Mouse (Mus musculus) embryonic stem cell, embryonic (primary cell): Measurements from ENCODE around the gene Timm44.

Source experiments
- CTCF ChIA-PET, 4 experiments: fragments of 300-600 bp in 2 of 4; fragments of 350-600 bp in 2 of 4; sonication (Branson Sonifier 250); formaldehyde crosslinking; loops; one replicate each; lab custom pipeline; 2022; ENCODE audit warnings: inconsistent platforms in 2 of 4; lab: Charles Lee
- POLR2A ChIA-PET, 4 experiments: fragments of 300-600 bp in 2 of 4; fragments of 350-600 bp in 2 of 4; sonication (Branson Sonifier 250); formaldehyde crosslinking; loops; one replicate each; lab custom pipeline; 2022; ENCODE audit warnings: antibody characterized with exemption in 4 of 4, inconsistent platforms in 1 of 4; lab: Charles Lee

The Timm44 gene

DNA sequence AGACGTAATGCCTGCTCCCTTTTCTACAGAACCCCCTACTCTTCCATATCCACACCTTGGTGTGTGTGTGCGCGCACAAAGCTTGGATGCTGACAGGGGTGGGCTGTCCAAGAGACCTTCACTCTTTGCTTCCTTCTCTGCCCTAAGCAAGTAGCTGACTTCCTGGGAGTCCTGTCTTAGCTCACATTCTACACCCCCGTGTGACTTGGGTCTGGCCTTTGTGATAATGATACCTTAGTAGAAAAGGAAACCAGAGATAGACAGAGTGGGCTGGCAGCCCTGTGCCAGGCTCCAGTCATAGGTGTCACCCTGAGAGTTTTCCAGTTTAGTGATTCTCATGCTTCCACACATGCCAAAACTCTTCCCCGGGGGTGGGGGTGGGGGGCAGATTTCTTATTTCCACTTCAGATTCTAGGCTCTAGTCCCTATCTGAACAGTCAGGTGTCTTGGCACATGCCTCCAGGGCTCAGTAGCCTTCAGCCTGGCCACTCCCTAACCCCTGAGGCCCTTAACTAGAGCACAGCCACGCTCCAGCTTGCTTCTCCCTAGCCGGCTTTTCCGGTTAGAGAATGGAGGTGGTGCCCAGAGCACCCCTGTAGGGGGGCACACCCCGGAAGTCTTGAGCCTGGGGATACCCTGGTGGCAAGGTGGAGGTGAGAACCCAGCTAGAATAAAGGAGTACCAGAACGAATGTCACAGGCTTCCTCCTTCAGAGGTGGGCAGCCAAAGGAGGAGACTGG lies 44.9 kb downstream of the Timm44 start:
- CTCF ChIA-PET = interaction anchor here in 2 of 4 experiments (0.9 to 1.4 kb wide), 4 partner anchors 24 to 38 kb away, joined by 4 to 7 read pairs (median 4); no protein-coding TSS in a partner anchor

DNA sequence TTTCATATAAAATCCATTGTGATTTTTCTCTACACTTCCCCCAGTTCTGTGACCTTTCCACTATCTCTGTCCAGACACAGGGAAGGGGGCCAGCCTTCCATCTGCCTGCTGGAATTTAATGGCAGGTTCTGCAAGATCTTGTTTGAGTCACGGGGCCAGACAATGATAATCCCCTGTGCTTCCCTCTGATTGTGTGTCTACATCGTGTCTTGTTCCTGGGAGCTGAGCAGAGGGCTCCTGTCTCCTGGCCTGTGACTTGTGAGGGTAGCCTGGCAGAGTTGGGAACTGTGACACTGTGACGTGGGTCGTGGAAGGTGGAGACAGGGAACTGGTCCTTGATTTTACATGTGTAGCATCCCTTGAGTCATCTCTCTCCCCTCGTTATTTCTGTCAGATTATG lies 45.9 kb downstream of the Timm44 start:
- CTCF ChIA-PET = interaction anchor here in 1 of 4 experiments (1.1 kb wide), 1 partner anchor 23 kb away, joined by 4 read pairs; no protein-coding TSS in a partner anchor
- POLR2A ChIA-PET = interaction anchor here in 2 of 4 experiments (0.7 to 4.9 kb wide), 7 partner anchors 8 to 384 kb away, joined by 3 to 47 read pairs (median 3); partner anchors contain the start of genes Gm49320 (in 1 of the 2) and Map2k7 (in 1 of the 2)

More for the DNA sequence above, 44.9 kb downstream of the Timm44 start:
- POLR2A ChIA-PET = interaction anchor here in 2 of 4 experiments (0.8 to 4.0 kb wide), 10 partner anchors 10 to 383 kb away, joined by 3 to 11 read pairs (median 3); partner anchors contain the start of gene Prr36 (in 1 of the 2)

DNA sequence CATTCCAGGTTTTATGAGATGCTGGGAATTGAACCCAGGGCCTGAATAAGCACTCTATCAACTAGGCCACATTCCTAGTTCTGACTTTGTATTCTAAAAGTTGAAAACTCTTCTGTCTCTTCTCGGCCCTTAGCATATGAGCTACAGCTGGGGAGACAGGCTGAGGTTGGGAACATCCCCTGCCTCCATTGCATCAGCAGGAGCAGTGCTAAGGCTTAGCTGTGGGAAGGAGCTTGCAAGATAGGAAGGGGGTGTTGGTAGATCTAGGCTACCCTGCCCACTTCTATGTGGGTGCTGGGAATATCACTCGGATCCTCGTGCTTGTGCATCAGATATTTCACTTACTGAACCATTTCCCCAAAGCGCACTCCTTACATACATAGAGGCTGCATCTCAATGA lies 47.8 kb downstream of the Timm44 start:
- CTCF ChIA-PET = interaction anchor here in 3 of 4 experiments (0.7 to 2.2 kb wide), 6 partner anchors 11 to 35 kb away, joined by 3 to 6 read pairs (median 4); partner anchors contain the start of gene Prr36 (in 1 of the 3)
- POLR2A ChIA-PET = interaction anchor here (0.8 to 4.9 kb wide), 16 partner anchors 9 to 120 kb away, joined by 3 to 47 read pairs (median 4); partner anchors contain the start of genes Gm49320 (in 3 of the 4), Map2k7 (in 3 of the 4) and Prr36 (in 2 of the 4)

DNA sequence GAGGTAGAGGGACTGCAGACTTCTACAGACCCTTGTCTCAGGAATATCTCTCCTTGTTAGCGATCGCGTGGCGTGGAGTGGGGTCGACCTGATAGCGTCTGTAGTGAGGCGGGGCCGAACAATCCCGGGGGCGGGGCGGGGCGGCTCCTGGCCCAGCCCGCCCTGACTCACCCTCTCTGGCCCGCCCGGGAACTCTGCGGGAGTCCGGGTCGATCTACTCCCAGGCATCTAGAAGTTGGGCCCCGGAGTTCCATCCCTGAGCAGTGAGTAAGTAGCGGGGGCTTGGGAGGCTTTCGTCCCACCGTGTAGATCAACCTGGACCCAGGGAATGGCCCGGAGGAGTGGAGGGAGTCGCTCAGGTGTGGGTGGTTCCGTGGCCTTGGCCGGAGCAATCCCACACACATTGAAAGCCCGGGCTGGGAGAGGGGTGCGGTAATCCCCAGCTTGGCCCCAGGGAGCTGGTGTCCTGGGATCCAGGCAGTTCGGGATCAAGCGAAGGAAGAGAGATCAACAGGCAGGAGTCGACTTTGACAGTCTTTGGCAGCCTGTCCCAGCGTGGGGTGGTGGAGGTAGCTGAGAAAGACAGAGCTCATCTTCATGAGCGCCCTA lies 48.9 kb downstream of the Timm44 start, which contains the start of gene Lrrc8e:
Lrrc8e (plus strand) TSS at position 89 of the 609 bp plus-strand sequence.
- ChIA-PET POLR2A (interaction anchor here (0.5 to 4.9 kb wide), 19 partner anchors 10 to 649 kb away, joined by 3 to 47 read pairs (median 4); partner anchors contain the start of genes Gm49320 (in 3 of the 4), Map2k7 (in 3 of the 4) and Prr36 (in 2 of the 4)), CTCF (interaction anchor here in 2 of 4 experiments (0.7 to 2.2 kb wide), 6 partner anchors 9 to 34 kb away, joined by 3 to 6 read pairs (median 4); partner anchors contain the start of genes Map2k7 (in 1 of the 2) and Prr36 (in 1 of the 2))

DNA sequence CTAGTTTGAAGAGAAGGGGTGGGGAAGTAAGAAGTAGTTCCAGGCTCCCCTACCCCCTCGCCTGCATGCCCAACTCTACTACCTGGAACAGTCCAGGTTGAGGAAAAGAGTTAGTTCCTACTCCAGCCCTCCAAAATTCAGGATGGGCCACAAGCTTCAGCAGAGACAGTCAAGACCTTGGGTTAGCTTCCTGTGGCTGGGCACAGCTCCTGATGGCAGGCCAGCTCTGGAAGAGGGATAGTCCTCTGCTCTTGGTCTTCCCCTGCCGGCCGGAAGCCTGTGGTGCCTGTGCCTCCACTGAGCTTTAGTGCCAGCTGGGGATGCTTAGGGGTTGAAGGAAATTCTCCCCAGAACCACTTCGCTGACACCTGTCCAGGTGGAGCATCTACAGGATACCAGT lies 49.4 kb downstream of the Timm44 start:
- ChIA-PET CTCF (interaction anchor here in 1 of 4 experiments (1.6 to 2.2 kb wide), 2 partner anchors 9 to 24 kb away, joined by 4 to 6 read pairs; partner anchors contain the start of gene Prr36), POLR2A (interaction anchor here (0.9 to 4.9 kb wide), 7 partner anchors 9 to 21 kb away, joined by 3 to 47 read pairs (median 5); partner anchors contain the start of genes Gm49320 (in 3 of the 4), Map2k7 (in 3 of the 4) and Prr36 (in 1 of the 4))

DNA sequence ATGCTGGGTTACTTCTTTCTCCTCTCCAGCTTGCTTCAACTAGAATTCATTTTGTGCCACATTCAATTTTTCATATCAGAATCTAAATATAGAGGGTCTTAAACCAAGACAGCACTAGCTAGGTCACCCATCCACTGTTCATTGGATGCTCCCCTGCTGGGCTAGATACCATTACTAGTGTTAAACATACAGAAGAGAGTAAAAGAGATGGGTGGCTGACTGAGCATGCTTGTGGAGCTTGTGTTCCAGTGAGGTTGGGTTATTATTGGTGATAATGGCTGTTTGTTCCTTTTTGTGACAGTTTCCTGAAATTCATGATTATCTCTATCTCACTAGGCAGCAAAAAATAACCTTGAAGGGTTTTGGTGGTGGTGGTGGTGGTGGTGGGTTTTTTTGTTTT lies 53.7 kb downstream of the Timm44 start:
- ChIA-PET POLR2A (interaction anchor here in 1 of 4 experiments (1.0 to 2.5 kb wide), 2 partner anchors 9 to 13 kb away, joined by 5 to 11 read pairs; no protein-coding TSS in a partner anchor), CTCF (interaction anchor here in 1 of 4 experiments (1.7 kb wide), 1 partner anchor 29 kb away, joined by 6 read pairs; no protein-coding TSS in a partner anchor)

DNA sequence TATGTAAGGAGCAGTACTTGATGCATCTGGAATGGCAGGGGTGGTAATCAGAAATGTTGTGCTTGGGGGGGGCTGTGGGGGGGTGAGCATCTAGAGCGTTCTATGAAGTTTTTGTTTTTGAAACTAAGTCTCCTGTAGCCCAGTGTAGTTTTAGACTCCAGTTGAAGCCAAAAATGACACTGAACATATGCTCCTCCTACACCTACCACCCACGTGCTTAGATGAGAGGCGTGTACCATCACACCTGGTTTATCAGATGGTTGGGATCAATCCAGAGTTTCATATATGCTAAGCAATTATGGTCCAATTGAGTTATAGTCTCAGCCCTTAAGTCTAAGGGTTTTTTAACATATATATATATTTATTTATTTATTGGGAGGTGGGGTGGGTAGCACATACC lies 56.1 kb downstream of the Timm44 start:
- ChIA-PET CTCF (interaction anchor here in 1 of 4 experiments (1.7 kb wide), 1 partner anchor 19 kb away, joined by 3 read pairs; the partner anchor contains the start of genes Gm49320 and Map2k7), POLR2A (interaction anchor here in 1 of 4 experiments (1.3 kb wide), 1 partner anchor 18 kb away, joined by 7 read pairs; the partner anchor contains the start of genes Gm49320 and Map2k7)

DNA sequence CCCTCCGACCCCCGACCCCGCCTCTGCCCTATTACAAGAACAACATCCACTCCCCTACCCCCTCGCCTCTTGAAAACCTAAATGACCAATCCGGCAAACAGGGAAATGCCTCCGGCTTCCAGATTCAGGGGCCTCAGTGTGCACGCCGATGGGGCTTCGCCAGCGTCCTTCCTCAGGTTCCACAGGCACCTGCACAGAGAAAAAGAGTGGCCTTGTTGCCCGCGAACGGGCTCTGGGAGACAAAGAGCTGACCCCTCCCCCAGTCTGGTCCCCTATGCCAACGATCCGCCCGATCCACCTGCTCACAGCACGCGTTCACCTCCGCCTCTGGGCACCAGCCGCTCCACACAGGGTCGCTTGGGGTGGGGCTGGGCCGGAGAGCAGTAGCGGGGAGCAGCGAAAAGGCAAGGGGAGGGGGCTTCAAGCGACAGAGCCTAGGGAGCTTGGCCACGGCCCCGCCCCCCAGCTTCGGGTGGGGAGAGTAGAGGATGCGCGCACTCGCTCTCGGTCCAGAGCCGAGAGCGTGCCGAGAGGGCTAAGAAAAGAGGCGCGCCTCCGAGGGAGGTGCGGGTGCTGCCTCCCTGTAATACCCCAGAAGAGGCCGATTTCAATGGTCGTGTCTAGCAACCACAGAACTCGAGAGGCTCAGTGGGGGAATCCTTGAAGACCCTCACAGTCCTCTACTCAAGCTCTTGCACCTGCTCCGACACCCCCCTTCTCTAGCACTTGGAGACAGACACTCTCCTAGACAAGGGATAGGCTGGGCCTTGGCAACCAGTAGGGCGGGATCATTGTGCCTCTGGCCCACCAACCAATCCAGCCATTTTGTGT lies 58.7 kb downstream of the Timm44 start, which contains the start of gene Prr36:
Prr36 (minus strand) TSS at position 669 of the 831 bp plus-strand sequence.
- POLR2A ChIA-PET = interaction anchor here (0.6 to 5.6 kb wide), 27 partner anchors 10 to 576 kb away, joined by 3 to 51 read pairs (median 4); partner anchors contain the start of genes Gm49320 (in 3 of the 4), Map2k7 (in 3 of the 4), Zfp958 (in 2 of the 4) and Evi5l (in 1 of the 4)
- CTCF ChIA-PET = interaction anchor here (0.5 to 1.7 kb wide), 14 partner anchors 10 to 571 kb away, joined by 3 to 7 read pairs (median 3); partner anchors contain the start of genes Gm49320 (in 1 of the 4), Lrrc8e (in 1 of the 4) and Map2k7 (in 1 of the 4)

DNA sequence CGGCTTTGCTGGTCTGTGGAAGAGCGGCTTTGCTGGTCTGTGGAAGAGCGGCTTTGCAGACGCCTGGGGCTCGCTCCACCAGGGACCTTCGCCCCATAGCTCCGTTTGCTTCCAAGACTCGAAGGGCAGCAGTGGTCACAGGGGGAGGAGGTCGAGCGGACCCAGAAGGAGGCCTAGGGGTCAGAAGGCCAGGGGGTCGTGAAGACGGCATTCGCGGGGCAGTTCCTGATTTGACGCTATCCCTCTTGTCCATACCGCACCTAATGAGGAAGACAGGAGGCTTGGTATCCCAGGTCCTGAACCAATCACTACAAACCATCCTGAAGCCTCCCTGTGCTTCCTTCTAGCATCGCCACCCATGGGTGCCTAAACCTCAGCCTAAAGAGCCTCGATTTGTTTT lies 59.4 kb downstream of the Timm44 start:
- CTCF ChIA-PET = interaction anchor here in 1 of 4 experiments (1.1 kb wide), 1 partner anchor 47 kb away, joined by 3 read pairs; no protein-coding TSS in a partner anchor
- POLR2A ChIA-PET = interaction anchor here in 3 of 4 experiments (0.8 to 5.6 kb wide), 14 partner anchors 10 to 397 kb away, joined by 3 to 51 read pairs (median 5); partner anchors contain the start of genes Map2k7 (in 2 of the 3), Zfp958 (in 2 of the 3), Gm49320 (in 1 of the 3) and Timm44 (in 1 of the 3)

DNA sequence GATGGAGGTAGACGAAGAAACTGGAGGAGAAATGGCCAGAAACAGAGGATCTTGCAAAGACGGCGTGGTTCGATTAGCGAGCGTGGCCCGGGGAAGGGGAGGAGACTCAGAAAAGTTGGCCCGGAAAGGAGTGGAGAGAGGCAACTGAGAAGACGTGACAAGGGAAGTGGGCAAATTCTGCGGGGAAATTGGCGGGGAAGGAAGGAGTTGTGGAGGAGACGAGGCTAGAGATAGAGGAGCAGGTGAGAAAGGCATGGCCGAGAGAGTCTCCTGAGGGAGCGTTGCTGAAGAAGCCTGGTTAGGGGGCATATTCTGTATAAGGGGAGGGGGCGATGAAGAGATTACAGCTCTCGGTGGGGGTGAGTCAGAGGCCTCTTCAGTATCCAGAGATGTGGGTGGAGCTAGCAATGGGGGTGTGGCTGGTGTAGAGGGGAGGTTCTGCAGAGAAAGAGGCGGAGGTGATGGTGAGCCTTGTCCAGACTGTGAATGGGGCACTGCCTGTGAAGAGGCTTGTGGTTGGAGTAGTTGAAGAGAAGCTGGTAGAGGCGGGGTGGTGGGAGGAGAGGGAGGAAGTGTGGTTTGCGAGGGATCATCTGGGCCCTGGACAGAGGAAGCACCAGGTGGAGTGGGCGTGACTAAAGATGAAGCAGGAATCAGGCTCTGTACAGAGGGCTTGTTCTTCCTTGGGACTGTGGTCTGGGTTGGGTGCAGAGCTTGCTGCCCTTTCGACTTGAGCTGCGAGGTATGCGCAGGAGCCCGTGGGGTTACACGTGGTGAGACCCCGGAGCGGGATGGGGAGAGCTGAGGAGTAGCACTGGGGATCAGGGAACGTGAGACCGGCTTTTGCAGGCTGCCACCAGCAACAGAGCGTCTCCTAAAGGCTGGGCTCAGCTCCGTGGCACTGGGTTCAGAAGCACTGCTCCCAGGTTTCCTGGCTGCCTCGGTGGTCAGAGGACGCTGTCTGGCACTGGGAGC lies 61.4 kb downstream of the Timm44 start:
- ChIA-PET POLR2A (interaction anchor here in 3 of 4 experiments (0.6 to 5.6 kb wide), 18 partner anchors 8 to 76 kb away, joined by 3 to 51 read pairs (median 4); partner anchors contain the start of genes Map2k7 (in 2 of the 3), Gm49320 (in 1 of the 3), Lrrc8e (in 1 of the 3) and Snapc2 (in 1 of the 3)), CTCF (interaction anchor here in 3 of 4 experiments (0.9 to 1.6 kb wide), 9 partner anchors 8 to 538 kb away, joined by 3 to 5 read pairs (median 4); partner anchors contain the start of genes Gm49320 (in 1 of the 3), Map2k7 (in 1 of the 3) and Trappc5 (in 1 of the 3))

DNA sequence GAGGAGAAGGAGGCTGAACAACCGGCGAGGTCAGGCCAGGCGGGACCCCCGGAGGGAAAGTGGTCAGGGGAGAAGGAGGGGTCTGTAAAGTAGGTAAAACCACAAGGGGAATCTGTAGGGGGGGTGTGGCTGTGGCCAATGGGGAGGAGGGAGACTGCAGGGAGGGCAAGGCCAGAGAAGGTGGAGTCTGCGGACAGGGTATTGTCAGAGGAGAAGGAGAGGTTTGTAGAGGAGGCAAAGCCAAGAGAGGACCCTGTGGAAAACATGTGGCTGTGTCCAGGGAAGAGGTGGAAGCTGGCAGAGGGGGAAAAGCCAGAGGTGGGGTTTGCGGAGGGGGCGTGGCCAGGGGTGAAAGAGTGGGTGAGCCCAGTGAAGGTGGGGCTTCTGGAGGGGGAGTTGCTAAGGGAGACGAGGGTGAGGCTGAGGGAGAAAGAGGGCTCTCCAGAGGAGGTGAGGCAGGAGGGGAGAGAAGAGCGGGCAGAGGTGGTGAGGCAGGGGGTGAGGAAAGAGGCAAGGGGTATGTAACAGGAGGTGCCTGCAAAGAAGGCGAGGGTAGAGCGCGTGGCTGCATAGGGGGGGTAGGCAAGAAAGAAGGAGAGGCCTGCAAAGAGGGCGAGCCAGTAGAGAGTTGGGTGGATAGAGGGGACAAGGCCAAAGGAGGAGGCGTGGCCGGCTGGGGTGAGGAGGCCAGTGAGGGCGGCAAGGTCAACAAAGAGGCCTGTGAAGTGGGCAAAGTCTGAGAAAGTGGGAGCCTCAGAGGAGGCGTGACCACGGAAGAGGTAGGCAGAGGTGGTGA lies 62.3 kb downstream of the Timm44 start:
- POLR2A ChIA-PET = interaction anchor here in 3 of 4 experiments (0.7 to 5.6 kb wide), 19 partner anchors 7 to 614 kb away, joined by 3 to 51 read pairs (median 4); partner anchors contain the start of genes Gm49320 (in 2 of the 3), Map2k7 (in 2 of the 3), Evi5l (in 1 of the 3) and Lrrc8e (in 1 of the 3)
- CTCF ChIA-PET = interaction anchor here in 3 of 4 experiments (0.6 to 1.6 kb wide), 9 partner anchors 8 to 737 kb away, joined by 3 to 6 read pairs (median 4); partner anchors contain the start of genes Gm49320 (in 1 of the 3) and Map2k7 (in 1 of the 3)

DNA sequence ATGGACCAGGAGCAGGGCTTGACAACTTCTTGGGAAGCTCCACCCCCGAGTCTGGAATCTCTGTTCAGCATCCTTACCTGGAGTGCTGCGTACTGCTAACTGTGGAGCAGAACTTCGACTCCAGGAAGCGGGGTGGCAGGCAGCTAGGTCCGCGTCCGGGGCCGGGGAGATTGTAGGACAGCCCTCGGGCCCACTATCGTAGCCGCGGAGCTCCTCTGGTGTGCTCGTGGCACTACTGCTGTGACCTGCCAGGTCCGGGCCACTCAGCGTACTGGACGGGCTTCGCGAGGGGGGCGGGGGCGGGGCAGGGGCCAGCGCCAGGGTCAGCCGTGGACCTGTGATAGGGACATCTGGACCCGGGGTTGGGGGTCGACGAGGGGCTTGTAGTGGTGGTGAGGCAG lies 62.9 kb downstream of the Timm44 start:
- ChIA-PET CTCF (interaction anchor here in 3 of 4 experiments (0.6 to 1.6 kb wide), 6 partner anchors 19 to 737 kb away, joined by 3 to 6 read pairs (median 4); no protein-coding TSS in a partner anchor), POLR2A (interaction anchor here in 3 of 4 experiments (0.7 to 1.5 kb wide), 9 partner anchors 11 to 614 kb away, joined by 3 to 5 read pairs (median 3); partner anchors contain the start of genes Gm49320 (in 2 of the 3), Map2k7 (in 2 of the 3) and Evi5l (in 1 of the 3))

DNA sequence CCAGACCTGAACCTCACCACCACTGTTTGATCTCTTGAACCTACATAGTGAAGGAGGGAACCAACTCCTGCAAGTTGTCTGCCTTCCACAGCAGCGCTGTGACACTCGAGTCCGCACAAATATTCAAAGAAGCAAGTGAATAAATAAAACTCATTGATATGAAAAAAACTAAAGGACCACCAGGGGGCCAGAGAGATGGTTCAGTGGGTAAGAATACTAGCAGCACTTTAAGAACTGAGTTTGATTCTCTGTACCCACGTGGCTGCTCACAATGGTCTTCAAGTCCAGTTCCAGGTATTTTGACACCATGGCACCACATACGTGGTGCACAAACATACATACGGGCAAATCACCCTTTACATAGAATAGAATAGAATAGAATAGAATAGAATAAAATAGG lies 64.6 kb downstream of the Timm44 start:
- ChIA-PET POLR2A (interaction anchor here in 2 of 4 experiments (0.9 to 1.6 kb wide), 4 partner anchors 13 to 45 kb away, joined by 3 to 5 read pairs (median 3); partner anchors contain the start of gene Lrrc8e (in 1 of the 2)), CTCF (no interaction called here)
